Mouse (Mus musculus) MEL (cell line): Measurements from ENCODE around the gene Casz1.

Experiments
- MYB ChIP-seq: IDR thresholded peaks from 2 replicates; pipeline ENCODE4 v1.6.1; 2011; ENCODE audit warnings: mild to moderate bottlenecking, low read depth, low read length, improper control_type of control experiment
- POLR2A ChIP-seq, 2 experiments: IDR thresholded peaks; 2 replicates each; pipeline ENCODE4 v1.6.1; 2011 to 2012; ENCODE audit warnings: low read length in 2 of 2, mild to moderate bottlenecking in 2 of 2, control low read depth in 1 of 2, improper control_type of control experiment in 1 of 2, low read depth in 1 of 2, moderate library complexity in 1 of 2; ENCODE audit not compliant: control insufficient read depth in 1 of 2, insufficient read depth in 1 of 2, poor library complexity in 1 of 2

- TF ChIP-seq POLR2A (IDR thresholded peaks at IDR 0.05; ENCODE audit: control insufficient read depth in 1 of 2, insufficient read depth in 1 of 2, low read depth in 1 of 2, low read length in 2 of 2, poor library complexity in 1 of 2): no peak
- TF ChIP-seq MYB: no peak
Observed at GRCm38 (mm10) chr4:148847636-148848035, 43.4 kb downstream of the Casz1 start.
